Mouse (Mus musculus): ENCODE data around the gene Tas1r1. TPM values are rescaled to one million over a fixed set of nuclear protein-coding genes. Genes with fewer than 3 reads are reported as not detected.

The Tas1r1 gene
- polyA plus RNA-seq, 1 experiment = 30.2 TPM

DNA sequence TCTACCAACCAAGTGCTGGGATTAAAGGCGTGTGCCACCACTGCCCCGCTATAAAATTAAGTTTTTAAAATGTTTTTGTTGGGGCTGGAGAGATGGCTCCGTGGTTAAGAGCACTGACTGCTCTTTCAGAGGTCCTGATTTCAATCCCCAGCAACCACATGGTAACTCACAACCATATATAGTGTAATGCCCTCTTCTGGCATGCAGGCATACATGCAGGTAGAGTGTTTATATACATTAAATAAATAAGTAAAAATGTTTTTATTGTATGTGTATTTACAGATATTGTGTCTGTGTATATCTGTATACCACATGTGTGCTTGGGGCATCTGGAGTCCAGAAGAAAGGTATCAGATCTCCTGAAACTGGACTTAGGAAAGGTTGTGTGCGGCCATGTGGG, 37.0 kb downstream of the Tas1r1 start:
- Histone ChIP-seq H3K4me3 (ENCODE audit: control insufficient read depth, low read depth, low read length) (no peak overlapping the region), H3K4me1 (ENCODE audit: control insufficient read depth, insufficient read depth, low read length) (no peaks in the 10 kb centered on the region), H3K36me3 (ENCODE audit: control insufficient read depth, insufficient read depth, low read length) (no peaks in the 10 kb centered on the region), H3K27me3 (ENCODE audit: control insufficient read depth, insufficient read depth, low read length) (no peaks in the 10 kb centered on the region), H3K27ac (ENCODE audit: control insufficient read depth, insufficient read depth, low read depth, low read length) (no peak overlapping the region)
- TF ChIP-seq CTCF (IDR thresholded peaks at IDR 0.05; ENCODE audit: control insufficient read depth, insufficient read depth, insufficient replicate concordance, low read depth, low read length) (no peak), POLR2A (IDR thresholded peaks at IDR 0.05; ENCODE audit: control insufficient read depth, low read depth, low read length) (no peak)

DNA sequence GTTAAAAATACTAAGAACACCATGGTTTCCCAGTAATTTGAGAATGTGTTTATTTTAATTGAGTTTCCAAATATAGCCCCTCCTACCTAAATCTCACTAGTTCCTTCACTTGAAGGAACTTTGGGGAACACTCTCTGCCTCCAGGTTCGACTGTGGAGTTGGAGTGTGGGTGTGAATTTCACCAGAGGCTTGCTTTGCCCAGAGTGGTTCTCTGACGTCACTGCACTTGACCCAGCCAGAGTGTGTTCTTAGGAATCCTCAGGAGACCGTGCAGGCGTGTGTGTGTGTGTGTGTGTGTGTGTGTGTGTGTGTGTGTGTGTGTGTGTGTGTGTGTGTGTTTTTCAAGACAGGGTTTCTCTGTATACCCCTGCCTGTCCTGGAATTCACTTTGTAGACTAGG, 37.5 kb downstream of the Tas1r1 start:
- H3K36me3 ChIP-seq (ENCODE audit: control insufficient read depth, insufficient read depth, low read length) = no peaks in the 10 kb centered on the region
- TF ChIP-seq CTCF (IDR thresholded peaks at IDR 0.05; ENCODE audit: control insufficient read depth, insufficient read depth, insufficient replicate concordance, low read depth, low read length) = no peak
- no peak for TF ChIP-seq POLR2A (IDR thresholded peaks at IDR 0.05; ENCODE audit: control insufficient read depth, low read depth, low read length)
- no peaks in the 10 kb centered on the region for H3K27me3 ChIP-seq (ENCODE audit: control insufficient read depth, insufficient read depth, low read length)
- H3K4me3 ChIP-seq (ENCODE audit: control insufficient read depth, low read depth, low read length) = no peak overlapping the region
- no peaks in the 10 kb centered on the region for H3K4me1 ChIP-seq (ENCODE audit: control insufficient read depth, insufficient read depth, low read length)
- no peak overlapping the region for H3K27ac ChIP-seq (ENCODE audit: control insufficient read depth, insufficient read depth, low read depth, low read length)

DNA sequence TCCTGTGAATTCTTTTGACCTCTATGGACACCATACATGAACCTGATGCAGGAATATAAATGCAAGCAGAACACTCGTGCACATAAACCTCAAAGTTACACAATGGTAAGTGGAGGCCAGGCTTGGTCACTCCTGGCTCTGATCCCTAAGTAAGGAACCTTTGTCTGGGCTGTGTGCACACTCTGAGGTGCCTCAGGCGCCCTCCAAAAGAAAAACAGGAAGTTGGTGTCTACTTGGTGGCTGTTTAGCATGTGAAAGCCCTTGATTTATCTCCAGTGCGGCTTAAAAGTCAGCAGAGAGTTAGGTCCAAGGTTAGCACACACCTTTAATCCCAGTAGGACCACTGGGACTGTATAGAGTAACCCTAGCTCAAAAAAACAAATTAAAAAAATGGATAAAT, 38.9 kb downstream of the Tas1r1 start:
- H3K27ac ChIP-seq (ENCODE audit: control insufficient read depth, insufficient read depth, low read depth, low read length) = no peak overlapping the region
- TF ChIP-seq POLR2A (IDR thresholded peaks at IDR 0.05; ENCODE audit: control insufficient read depth, low read depth, low read length) (no peak), CTCF (IDR thresholded peaks at IDR 0.05; ENCODE audit: control insufficient read depth, insufficient read depth, insufficient replicate concordance, low read depth, low read length) (no peak)

GRCm38 (mm10) chr4:151997701-151998100, 40.7 kb downstream of the Tas1r1 start:
- Histone ChIP-seq H3K4me3 (ENCODE audit: control insufficient read depth, low read depth, low read length) (peak overlapping the region; percentile 98; the same call in 1 of the 2 replicates), H3K4me1 (ENCODE audit: control insufficient read depth, insufficient read depth, low read length) (no peaks in the 10 kb centered on the region; the same call in 1 of the 2 replicates), H3K36me3 (ENCODE audit: control insufficient read depth, insufficient read depth, low read length) (no peaks in the 10 kb centered on the region), H3K27me3 (ENCODE audit: control insufficient read depth, insufficient read depth, low read length) (no peaks in the 10 kb centered on the region), H3K27ac (ENCODE audit: control insufficient read depth, insufficient read depth, low read depth, low read length) (no peak overlapping the region)
- TF ChIP-seq CTCF (IDR thresholded peaks at IDR 0.05; ENCODE audit: control insufficient read depth, insufficient read depth, insufficient replicate concordance, low read depth, low read length) (no peak), POLR2A (IDR thresholded peaks at IDR 0.05; ENCODE audit: control insufficient read depth, low read depth, low read length) (no peak)

More for the DNA sequence above, 38.9 kb downstream of the Tas1r1 start:
- Histone ChIP-seq H3K27me3 (ENCODE audit: control insufficient read depth, insufficient read depth, low read length) (no peaks in the 10 kb centered on the region), H3K4me3 (ENCODE audit: control insufficient read depth, low read depth, low read length) (no peak overlapping the region), H3K36me3 (ENCODE audit: control insufficient read depth, insufficient read depth, low read length) (no peaks in the 10 kb centered on the region), H3K4me1 (ENCODE audit: control insufficient read depth, insufficient read depth, low read length) (no peaks in the 10 kb centered on the region; the same call in 1 of the 2 replicates)

- H3K27ac ChIP-seq (ENCODE audit: control insufficient read depth, insufficient read depth, low read depth, low read length) = peak overlapping the region; percentile 94
- H3K4me3 ChIP-seq (ENCODE audit: control insufficient read depth, low read depth, low read length) = peak overlapping the region; percentile 98
- H3K4me1 ChIP-seq (ENCODE audit: control insufficient read depth, insufficient read depth, low read length) = peaks cover 4% of the 10 kb centered on the region
- no peaks in the 10 kb centered on the region for H3K36me3 ChIP-seq (ENCODE audit: control insufficient read depth, insufficient read depth, low read length)
- H3K27me3 ChIP-seq (ENCODE audit: control insufficient read depth, insufficient read depth, low read length) = no peaks in the 10 kb centered on the region
- TF ChIP-seq CTCF (IDR thresholded peaks at IDR 0.05; ENCODE audit: control insufficient read depth, insufficient read depth, insufficient replicate concordance, low read depth, low read length) = no peak
- TF ChIP-seq POLR2A (IDR thresholded peaks at IDR 0.05; ENCODE audit: control insufficient read depth, low read depth, low read length) = no peak
Observed at GRCm38 (mm10) chr4:151996951-151997222, 41.5 kb downstream of the Tas1r1 start.

- TF ChIP-seq CTCF (IDR thresholded peaks at IDR 0.05; ENCODE audit: control insufficient read depth, insufficient read depth, insufficient replicate concordance, low read depth, low read length) (no peak), POLR2A (IDR thresholded peaks at IDR 0.05; ENCODE audit: control insufficient read depth, low read depth, low read length) (peak; percentile 86)
- Histone ChIP-seq H3K36me3 (ENCODE audit: control insufficient read depth, insufficient read depth, low read length) (no peaks in the 10 kb centered on the region), H3K4me3 (ENCODE audit: control insufficient read depth, low read depth, low read length) (peak within 1 kb of the TSS; percentile 98), H3K4me1 (ENCODE audit: control insufficient read depth, insufficient read depth, low read length) (peaks cover 4% of the 10 kb centered on the region), H3K27ac (ENCODE audit: control insufficient read depth, insufficient read depth, low read depth, low read length) (peak within 1 kb of the TSS; percentile 97), H3K27me3 (ENCODE audit: control insufficient read depth, insufficient read depth, low read length) (no peaks in the 10 kb centered on the region)
Observed at GRCm38 (mm10) chr4:151996173-151996950, 42.0 kb downstream of the Tas1r1 start, which contains the start of gene Phf13. TSS of gene Phf13 (minus strand) at chr4:151996258.

- H3K4me1 ChIP-seq (ENCODE audit: control insufficient read depth, insufficient read depth, low read length) = peaks cover 4% of the 10 kb centered on the region
- peak overlapping the region; percentile 97 for H3K27ac ChIP-seq (ENCODE audit: control insufficient read depth, insufficient read depth, low read depth, low read length)
- no peaks in the 10 kb centered on the region for H3K36me3 ChIP-seq (ENCODE audit: control insufficient read depth, insufficient read depth, low read length)
- no peaks in the 10 kb centered on the region for H3K27me3 ChIP-seq (ENCODE audit: control insufficient read depth, insufficient read depth, low read length)
- H3K4me3 ChIP-seq (ENCODE audit: control insufficient read depth, low read depth, low read length) = peak overlapping the region; percentile 98
- no peak for TF ChIP-seq CTCF (IDR thresholded peaks at IDR 0.05; ENCODE audit: control insufficient read depth, insufficient read depth, insufficient replicate concordance, low read depth, low read length)
Observed at GRCm38 (mm10) chr4:151995371-151996172, 42.8 kb downstream of the Tas1r1 start.

Data from testis, adult 2 months (tissue).